Mouse (Mus musculus) monocyte, adult 2 months (primary cell): Measurements from ENCODE around the gene Rasal1.

Experiments used
- DNase-seq, 2 experiments: peaks; one replicate each; pipeline ENCODE4 v3.0.0; 2022; ENCODE audit warnings: low spot score in 2 of 2, low read depth in 1 of 2

Gene Rasal1

GRCm38 (mm10) chr5:120692034-120692433, 43.4 kb downstream of the Rasal1 start:
- DNase-seq: no peak

GRCm38 (mm10) chr5:120693931-120694694, 45.5 kb downstream of the Rasal1 start:
- no peak for DNase-seq

- no peak for DNase-seq
Observed at GRCm38 (mm10) chr5:120694695-120695074, 46.1 kb downstream of the Rasal1 start.

DNA sequence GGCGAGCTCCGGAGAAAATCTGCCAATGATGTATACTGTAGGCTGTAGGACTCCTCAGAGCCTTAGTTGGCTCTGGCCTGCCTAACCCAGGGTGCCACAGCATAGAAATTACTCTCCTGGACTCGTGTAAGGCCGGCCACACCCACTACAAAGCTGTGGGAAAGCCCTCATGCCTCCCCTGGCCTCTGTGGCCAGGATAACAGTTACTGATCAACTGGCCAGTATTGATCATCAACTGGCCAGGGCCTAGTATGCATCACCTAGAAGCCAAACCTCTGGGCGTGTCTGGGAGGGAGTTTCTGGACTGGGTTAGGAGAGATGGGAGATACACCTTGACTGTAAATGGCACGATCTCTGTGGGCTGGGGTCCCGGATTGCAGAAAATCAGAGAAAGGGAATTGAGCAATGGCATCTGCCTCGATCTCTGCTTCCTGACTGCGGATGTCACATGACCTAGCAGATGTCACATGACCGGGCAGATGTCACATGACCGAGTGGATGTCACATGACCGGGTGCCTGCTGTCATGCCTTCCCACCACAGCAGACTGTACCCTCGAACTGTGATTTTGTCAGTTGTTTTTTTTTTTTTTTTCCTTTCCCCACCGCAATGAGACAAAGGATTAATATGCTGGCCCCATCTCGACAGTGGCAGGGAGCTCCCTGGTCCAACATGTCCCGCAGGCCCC, 47.6 kb downstream of the Rasal1 start:
- DNase-seq: no peak

DNA sequence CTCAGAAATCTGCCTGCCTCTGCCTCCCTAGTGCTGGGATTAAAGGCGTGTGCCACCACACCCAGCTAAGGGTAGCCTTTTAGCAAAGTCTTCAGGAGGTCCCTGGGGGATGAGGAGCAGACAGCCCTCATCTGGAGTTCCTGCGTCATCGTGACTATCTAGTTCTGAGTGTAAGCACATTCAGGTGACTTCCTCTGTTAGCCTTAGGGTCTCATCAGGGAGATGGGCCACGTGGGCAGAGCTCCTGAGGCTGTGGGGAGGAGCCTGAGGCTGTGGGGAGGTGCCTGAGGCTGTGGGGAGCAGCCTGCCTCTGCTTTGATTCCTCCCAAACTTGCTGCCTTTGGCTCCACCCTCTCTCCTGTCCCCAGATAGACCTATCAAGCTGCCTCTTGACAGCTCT, 48.3 kb downstream of the Rasal1 start:
- no peak for DNase-seq

GRCm38 (mm10) chr5:120698181-120698580, 49.6 kb downstream of the Rasal1 start:
- DNase-seq: no peak

DNA sequence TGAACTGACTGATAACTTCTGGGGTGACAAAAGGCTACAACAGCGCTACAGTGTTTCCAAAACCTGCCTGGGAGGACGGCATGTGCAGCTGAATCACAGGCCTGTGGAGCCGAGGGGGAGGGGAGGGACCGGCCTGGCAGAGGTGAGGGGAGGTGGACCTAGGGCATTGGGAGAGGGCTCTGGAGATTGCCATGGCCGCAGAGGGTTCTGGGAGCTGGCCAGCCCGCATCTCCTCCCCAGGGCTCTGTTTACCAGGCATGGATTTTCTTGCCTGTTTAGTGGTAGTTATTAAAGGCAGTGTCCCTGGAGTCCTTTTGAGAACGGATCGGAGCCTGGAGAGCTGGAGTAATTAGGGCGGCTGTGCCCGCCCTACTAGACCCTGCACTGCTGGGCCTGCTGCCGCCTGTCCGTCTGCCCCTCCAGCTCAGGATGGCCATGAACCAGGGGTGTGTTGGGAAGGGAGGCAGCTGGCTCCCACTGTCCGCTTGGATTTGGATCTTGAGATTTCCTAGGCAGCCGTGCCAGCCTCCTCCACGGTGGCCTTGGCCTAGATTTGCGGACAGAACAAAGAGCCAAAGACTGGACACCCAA, 50.3 kb downstream of the Rasal1 start:
- DNase-seq: no peak

DNA sequence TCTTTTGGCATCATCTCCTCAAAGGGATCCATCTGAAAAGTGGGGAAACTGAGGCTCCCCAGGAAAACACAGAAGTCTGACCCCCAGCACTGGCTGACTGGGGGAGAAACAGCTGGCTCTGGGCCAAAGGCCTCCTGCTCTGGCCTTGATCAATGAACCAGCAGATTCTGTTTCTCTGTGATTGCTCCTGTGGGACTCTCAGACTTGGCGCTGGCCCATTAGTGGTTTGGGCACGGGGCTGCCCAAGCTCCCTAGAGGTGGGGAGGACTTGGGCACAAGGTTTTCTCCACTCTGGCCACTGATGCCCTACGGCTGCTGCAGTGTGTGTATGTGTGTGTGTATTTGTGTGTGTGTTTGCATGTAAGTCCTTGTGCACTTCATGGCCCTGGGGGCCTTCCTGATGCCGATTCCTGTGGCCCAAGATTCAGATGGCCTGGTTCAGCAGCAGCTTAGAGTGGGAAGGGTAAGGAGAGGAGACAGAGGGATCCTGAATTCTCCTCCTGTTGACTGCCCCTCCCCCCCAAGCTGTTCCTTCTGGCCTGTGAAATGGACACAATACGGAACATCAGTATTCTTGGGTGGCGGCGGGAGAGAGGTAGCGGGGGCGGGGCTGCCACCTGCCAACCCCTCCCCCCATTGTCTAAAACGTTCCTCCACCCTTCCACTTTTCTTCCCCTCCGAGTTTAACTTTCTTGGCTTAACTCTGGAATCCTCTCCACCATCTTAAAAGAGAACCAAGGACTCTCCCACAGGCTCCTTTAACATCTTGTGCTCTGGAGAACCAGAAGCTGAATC, 52.6 kb downstream of the Rasal1 start:
- no peak for DNase-seq

- DNase-seq: no peak
Observed at GRCm38 (mm10) chr5:120702421-120702820, 53.8 kb downstream of the Rasal1 start.

DNA sequence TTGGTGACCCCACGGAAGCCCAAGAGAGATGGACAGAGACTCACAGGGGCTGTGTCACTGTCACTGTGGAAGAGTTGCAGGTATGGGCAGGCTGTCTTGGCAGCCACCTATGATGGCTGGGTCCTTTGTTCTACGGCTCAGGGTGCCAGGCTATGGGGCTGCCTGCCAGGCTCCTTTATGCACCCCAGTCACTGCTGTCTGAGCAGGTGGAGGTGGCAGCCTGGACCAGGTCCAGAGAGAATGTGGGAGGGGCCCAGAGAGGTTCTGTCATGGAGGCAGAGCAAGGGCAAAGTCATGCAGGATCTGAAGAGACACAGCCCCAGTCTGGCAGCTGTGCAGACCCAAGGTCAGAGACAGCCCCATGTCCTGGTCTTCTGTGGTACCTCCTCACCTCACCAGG, 54.4 kb downstream of the Rasal1 start:
- DNase-seq: no peak

DNA sequence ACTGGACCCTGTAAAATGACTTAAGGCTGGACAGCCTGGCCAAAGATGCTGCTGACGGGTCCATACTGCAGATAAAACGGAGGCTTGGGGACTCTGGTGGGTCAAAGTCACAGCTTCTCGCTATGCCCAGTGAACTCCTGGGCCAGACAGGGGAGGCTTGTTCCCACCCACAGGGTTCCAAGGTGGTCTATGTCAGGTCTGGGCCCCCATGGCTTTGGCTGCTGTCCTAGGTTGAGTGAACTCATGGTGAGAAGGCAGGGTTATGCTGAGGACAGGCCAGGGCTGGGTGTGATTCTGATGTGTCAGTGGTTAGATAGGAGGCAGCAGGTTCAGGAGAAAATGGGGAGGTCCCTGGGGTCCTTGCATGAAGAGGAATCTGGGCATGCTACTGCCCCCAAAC, 55.0 kb downstream of the Rasal1 start:
- DNase-seq: no peak

- DNase-seq: no peak
Observed at GRCm38 (mm10) chr5:120704421-120704820, 55.8 kb downstream of the Rasal1 start.

GRCm38 (mm10) chr5:120706541-120706940, 57.9 kb downstream of the Rasal1 start:
- no peak for DNase-seq

GRCm38 (mm10) chr5:120706976-120707375, 58.4 kb downstream of the Rasal1 start:
- no peak for DNase-seq

DNA sequence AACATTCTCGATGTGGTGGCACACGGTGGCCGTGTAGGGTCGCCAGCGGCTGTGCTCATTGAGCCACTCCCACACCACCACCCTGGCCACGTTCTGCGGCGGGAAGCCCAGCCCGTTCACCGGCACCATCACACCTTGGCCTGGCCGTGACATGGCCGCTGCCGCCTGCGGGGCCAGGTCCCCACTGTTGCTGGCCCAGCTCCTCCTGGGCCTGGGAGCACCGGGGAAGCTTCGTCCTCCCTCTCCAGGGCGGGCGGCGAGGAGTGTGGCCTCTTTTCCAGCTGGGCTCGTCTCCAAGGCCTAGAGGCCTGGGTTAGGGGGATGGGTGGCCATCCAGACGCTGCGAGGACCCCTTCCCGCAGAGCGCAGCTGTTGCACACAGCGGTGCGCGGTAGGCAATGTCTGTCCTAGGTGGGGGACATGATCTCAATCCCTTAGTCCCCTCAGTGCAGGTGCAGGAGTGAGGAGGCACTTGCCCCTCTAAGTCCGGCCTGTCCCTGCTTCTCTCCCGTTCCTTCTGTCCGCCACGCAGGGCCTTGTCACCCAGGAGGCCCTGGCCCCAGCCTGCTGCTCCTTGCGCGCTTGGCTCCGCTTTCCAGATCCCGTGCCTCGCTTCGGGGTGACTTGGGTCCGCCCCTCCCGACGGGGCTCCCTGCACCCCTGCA, 61.7 kb downstream of the Rasal1 start:
- no peak for DNase-seq

- DNase-seq: no peak
Observed at GRCm38 (mm10) chr5:120710826-120711248, 62.2 kb downstream of the Rasal1 start.

GRCm38 (mm10) chr5:120711416-120711815, 62.8 kb downstream of the Rasal1 start:
- no peak for DNase-seq

GRCm38 (mm10) chr5:120711827-120712226, 63.2 kb downstream of the Rasal1 start, which contains the start of gene Dtx1:
TSS of gene Dtx1 (minus strand) at chr5:120711927.
- DNase-seq: no peak

DNA sequence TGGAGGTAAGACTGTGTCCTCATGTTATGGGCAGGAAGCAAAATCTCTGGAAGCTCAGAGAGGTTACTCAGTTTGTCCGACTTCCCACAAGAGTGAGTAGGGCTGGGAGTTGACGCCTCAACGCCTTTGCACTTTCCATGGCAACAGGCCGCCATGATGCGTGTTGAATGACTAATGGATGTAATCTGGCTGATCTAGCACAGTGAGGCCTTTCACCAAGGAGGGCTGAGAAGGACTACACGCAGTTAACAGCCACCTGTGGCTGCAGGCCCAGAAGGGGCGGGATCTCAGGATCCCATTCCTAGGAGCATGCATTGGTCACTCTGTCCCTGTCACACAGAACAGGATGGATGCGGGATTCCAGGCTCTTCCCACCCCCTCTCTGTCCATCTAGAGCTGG, 64.1 kb downstream of the Rasal1 start:
- DNase-seq: no peak

DNA sequence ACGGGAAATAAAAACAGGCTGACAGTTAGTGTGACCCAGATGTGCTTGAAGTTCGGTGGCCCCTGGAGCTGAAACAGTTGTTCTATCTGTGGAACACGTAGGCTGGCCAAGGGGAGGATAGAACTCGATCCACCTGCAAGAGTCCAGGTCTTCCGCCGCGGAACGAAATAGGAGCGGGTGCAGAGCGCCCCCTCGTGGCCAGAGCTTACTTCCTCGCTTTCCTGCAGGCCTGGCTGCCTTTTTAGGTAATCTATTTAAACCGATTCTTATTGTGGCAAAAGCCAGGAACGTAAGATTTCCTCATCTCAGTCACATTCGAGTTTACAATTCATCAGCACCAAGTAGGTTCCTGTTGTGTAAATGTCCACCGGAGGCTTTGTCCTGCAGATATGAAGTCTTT, 65.7 kb downstream of the Rasal1 start:
- DNase-seq: peak in 1 of 2 experiments; percentile 24

GRCm38 (mm10) chr5:120717136-120717535, 68.5 kb downstream of the Rasal1 start:
- DNase-seq: no peak
